Mouse (Mus musculus): ENCODE data around the gene Zfpm1.
"Not testable (repeated sequence)": the region's sequence is repeated elsewhere in the genome, so short reads cannot be mapped to it uniquely, and the experiment has no call there.

Zfpm1 gene

DNA sequence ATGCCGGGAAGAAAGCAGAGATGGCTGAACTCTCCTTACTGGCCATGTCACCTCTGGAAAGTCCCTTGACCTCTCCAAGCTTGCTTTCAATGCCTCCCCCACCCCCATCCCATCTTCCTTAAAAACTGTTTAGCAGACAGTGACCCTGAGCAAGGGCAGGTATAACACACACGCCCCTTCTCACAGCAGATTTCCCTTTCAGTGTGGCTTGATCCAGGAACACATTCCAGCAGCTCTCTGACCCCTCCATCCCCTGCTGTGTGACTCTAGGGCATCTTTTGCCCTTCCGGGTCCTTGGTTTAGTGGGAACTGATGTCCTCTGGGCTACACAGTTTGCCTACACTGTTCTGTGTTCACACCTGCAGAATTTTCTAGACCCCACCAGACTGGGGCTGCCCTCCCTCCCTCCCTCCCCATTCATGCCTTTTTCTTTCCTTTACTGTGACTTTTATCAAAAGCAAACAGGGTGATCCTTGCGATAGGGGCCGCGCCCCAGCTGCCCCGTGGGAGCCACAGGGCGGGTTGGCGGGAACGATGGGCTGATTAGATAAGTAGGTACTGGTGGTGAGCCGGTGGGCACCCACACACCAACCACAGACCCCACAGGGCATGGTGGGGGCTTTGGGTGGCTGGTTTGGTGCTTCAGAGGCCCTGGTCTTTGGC is 37.2 kb downstream of the Zfpm1 start:
- in situ Hi-C loops (cut with MboI; ENCODE audit: unreplicated experiment in 2 of 2), result no loop called here

DNA sequence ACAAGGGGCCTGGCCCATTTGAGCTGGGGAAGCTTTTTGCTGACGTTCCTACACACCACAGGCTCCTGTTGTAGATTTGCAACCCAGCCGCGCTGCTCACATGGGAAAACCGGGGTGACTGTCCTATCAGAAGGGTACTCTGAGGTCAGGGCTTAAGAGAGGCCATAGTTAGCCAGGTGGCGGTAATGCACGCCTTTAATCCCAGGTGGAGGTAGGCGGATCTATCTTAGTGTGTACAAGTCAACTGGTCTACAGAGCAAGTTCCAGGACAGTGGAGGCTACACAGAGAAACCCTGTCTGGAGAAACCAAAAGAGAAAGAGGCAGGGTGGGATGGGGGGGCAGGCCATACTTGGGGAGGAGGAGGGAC is 37.8 kb downstream of the Zfpm1 start:
- in situ Hi-C loops (cut with MboI; ENCODE audit: unreplicated experiment in 2 of 2), result no loop called here

DNA sequence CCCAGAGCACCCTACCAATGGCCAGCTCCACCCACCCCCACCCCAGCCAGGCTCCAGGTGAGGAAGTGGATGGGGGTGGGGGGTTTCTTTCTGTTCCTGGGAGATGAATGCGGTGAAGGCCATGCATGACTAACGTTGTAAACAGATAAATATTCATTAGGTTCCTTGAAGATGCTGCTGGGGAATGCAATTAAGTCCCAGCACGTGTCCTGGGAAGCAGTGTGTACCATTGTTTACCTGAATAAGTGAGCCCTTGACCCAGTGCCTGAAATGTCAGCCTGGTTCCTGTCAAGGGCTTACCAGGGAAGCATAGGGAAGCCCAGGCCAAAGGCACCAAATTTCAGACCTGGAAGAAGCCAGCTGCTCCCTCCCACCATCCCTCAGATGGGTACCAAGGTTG is 38.6 kb downstream of the Zfpm1 start:
- in situ Hi-C loops (cut with MboI; ENCODE audit: unreplicated experiment in 2 of 2), result no loop called here

DNA sequence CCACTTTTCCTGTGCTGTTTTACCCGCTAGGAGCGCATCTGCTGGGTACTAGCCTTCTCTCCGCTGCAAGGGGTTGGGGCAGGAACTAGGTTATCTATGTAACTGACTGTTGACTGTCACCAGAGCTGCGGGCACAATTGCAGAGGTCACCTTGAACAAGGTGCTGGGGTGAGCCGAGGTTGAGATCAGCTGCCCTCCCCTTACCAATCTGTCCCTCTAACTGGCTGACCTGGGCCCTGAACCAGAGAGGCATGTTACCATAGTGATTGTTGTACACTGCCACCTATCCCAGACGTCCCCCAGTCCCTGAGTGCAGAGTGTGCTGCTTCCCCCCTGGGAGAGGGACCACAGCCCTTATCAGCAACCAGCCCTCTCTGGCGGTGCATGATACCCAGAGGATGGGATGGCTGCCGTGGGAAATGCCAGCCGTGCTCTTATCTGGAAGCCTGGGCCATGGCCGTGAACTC is 39.5 kb downstream of the Zfpm1 start:
- in situ Hi-C loops (cut with MboI; ENCODE audit: unreplicated experiment in 2 of 2), result no loop called here

DNA sequence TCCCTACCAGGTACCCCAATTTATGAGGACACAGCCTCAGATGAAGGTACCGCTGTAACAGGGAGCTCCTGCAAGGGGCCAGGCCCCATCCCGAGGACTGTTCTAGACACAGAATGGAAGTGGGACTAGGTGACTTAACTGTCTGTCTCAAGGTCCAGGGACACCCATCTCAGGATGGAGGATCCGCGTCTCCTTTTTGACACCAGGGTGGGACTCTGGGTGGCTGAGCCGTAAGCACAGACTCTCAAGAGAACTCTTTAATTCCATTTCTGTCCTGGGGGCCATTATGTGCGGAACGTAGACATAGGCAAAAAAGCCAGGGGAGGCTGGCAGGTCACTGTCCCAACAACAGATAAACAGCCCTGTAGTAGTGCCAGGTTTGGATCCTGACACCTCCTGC is 40.2 kb downstream of the Zfpm1 start:
- in situ Hi-C loops (cut with MboI; ENCODE audit: unreplicated experiment in 2 of 2), result no loop called here

- in situ Hi-C loops (cut with MboI; ENCODE audit: unreplicated experiment in 2 of 2), result no loop called here
These were observed 40.9 kb downstream of the Zfpm1 start for GRCm38 (mm10) chr8:122322792-122323191.

GRCm38 (mm10) chr8:122323951-122324402 is 42.0 kb downstream of the Zfpm1 start:
- in situ Hi-C loops (cut with MboI; ENCODE audit: unreplicated experiment in 2 of 2), result not testable (repeated sequence)

DNA sequence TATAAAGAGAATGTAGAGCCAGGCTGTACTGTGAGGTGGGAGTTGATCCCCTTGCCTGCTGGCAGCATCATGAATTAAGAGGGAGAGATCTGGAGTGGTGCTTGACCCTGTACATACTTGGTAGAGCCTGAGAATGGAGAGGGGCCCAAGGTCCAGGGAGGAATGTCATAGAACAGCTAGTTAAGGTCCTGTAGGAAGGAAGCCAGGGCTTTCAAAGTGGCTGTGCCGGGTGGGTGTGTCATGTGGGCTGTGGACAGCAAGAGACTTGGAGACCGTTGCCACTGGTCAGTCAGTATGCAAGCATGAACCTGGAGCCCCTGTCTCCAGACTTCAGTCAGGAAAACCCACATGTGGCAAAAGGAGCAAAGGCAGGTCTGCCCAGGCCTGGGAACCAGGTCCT is 43.3 kb downstream of the Zfpm1 start:
- in situ Hi-C loops (cut with MboI; ENCODE audit: unreplicated experiment in 2 of 2), result no loop called here

- in situ Hi-C loops (cut with MboI; ENCODE audit: unreplicated experiment in 2 of 2), result no loop called here
These were observed 44.2 kb downstream of the Zfpm1 start for GRCm38 (mm10) chr8:122326114-122326542.

DNA sequence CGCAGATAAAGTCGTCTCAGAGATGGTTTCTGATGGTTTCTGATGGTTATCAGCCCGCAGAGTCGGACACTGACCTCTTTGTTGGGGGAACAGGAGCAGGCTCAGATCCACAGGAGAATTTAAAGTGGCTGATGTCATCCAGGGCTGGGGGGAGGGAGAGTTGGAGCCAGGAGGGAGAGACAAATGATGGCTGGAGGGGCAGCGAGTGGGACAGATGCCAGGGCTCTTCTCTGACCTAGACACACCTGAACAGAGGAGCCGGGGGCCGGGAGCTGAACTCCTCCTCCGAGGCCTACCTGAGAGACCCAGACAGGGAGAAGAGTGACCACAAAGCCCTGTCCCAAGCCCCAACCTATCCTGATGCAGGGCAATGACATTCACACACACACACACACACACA is 47.1 kb downstream of the Zfpm1 start:
- in situ Hi-C loops (cut with MboI; ENCODE audit: unreplicated experiment in 2 of 2), result no loop called here

DNA sequence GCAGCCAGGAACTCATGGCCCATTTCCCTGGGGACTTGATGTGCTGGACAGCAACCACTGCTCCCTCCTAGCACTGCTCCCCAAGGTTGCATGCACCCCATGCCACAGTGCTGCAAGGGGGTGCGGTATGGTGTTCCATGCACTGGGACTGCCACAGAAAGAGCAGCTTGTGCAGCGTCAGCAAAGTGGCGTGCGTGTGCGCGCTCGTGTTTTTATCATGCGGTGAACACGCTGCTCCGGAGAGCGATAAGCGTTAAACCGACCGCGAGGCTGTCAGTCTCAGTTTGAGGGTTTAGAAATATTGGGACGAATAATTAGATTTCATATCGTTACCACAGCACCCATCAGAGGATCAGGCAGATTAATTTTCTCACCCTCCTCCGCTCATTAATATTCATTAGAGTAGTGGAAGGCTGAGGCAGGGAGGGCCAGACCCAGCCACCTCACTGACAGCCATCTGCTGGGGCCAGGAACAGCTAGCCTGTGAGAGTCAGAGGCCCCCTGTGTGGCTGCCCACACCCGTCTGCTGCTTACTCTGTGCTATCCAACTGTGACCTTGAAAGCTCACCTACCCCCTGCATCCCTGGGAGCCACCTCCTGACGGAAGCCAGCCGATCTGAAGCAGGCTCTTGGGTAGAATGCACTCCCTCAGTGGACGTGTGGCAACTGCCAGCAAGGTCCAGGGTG is 47.8 kb downstream of the Zfpm1 start:
- in situ Hi-C loops (cut with MboI; ENCODE audit: unreplicated experiment in 2 of 2), result loop anchor here (5.0 to 10.0 kb wide), 4 partner anchors 38 to 165 kb away; no protein-coding TSS in a partner anchor

DNA sequence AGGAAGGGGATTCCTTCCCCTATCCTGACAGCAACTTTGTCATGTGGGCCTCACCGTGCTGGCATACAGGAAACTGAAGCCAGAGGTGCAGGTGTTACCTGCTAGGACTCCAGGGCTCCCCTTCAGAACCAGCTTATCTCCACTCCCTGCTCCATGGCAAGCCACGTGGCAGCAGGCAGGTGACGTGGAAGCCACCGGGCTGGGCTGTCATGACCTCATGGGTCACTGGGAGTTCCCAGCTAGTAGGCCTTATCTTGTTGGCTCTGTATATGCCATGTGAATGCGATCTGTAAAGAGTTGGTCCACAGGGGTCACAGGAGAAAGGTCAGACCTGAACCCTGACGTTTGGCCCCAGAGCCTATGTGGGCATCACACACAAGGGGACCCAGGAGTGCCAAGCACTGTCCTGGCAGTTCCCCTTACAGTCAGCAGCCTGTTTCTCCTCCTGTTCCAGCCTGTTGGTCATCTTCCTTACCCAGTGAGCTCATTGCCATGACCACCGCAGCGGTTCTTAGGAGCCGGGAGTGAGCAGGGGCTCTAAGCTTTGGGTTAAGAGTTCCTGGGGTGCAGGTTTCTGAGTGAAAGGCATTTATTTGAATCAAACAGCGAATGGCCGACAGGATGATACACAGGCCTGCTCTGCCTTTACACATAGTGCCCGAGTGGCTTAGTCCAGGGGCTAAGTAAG is 48.6 kb downstream of the Zfpm1 start:
- in situ Hi-C loops (cut with MboI; ENCODE audit: unreplicated experiment in 2 of 2), result loop anchor here (5.0 to 10.0 kb wide), 4 partner anchors 37 to 166 kb away; no protein-coding TSS in a partner anchor

- in situ Hi-C loops (cut with MboI; ENCODE audit: unreplicated experiment in 2 of 2), result loop anchor here (5.0 to 10.0 kb wide), 4 partner anchors 36 to 166 kb away; no protein-coding TSS in a partner anchor
These were observed 49.2 kb downstream of the Zfpm1 start for GRCm38 (mm10) chr8:122331134-122331523.

DNA sequence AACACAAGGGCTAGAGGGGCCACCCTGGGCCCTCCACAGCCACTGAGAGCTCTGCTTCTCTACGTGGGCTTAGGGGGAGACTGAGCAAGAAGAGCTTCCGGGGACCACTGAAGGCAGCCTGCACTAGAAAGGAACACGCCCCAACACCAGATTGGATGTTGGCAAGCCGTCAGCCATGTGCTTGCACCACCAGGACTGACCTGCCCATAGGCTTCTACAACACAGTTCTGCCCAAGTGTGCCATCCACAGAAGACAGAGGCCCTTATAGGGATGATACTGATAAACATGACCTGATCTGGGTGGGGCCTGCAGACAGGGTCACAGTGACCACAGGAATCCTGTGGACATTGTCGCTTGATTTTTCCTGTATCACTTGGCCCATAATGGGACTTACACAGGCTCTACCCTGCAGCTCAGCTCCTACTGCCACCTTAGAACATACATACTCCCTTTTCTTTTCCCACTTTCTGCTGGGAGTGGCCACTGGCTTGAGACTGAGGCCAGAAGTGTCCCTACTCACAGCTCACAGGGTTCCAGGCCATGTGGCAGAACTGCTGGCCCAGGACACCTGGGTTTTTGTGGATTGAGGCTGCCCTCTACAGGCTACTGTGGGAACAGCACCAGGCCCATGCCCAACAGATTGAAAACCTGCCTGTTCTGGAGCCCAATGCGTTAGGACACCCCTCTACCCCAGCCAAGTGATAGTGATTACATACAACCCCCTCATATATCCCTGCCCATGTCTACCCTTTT is 51.0 kb downstream of the Zfpm1 start:
- in situ Hi-C loops (cut with MboI; ENCODE audit: unreplicated experiment in 2 of 2), result loop anchor here (5.0 to 10.0 kb wide), 4 partner anchors 34 to 168 kb away; no protein-coding TSS in a partner anchor

DNA sequence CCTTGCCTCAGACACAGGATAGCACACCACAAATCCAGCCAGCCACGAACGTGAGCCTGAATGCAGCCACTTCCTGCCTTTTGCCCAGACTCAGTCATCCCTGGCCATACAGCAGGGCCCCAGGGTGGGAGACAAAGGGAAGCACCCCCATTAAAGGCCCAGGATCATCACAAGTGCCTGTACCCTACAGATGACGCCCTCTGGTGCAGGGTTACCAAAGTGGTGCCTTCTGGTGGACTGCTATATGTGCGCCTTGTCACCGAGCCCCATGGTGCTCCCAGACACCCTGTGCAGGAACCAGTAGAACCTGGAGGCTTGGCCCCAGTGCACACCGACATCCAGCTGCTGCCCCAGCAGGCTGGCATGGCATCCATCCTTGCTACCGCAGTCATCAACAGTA is 51.6 kb downstream of the Zfpm1 start:
- in situ Hi-C loops (cut with MboI; ENCODE audit: unreplicated experiment in 2 of 2), result loop anchor here (5.0 to 10.0 kb wide), 4 partner anchors 34 to 169 kb away; no protein-coding TSS in a partner anchor

- in situ Hi-C loops (cut with MboI; ENCODE audit: unreplicated experiment in 2 of 2), result loop anchor here (5.0 to 10.0 kb wide), 4 partner anchors 32 to 170 kb away; no protein-coding TSS in a partner anchor
These were observed 53.0 kb downstream of the Zfpm1 start for GRCm38 (mm10) chr8:122334791-122335490.

GRCm38 (mm10) chr8:122335638-122336250 is 53.8 kb downstream of the Zfpm1 start:
- in situ Hi-C loops (cut with MboI; ENCODE audit: unreplicated experiment in 2 of 2), result loop anchor here in 1 of 2 experiments (10.0 kb wide), 1 partner anchor 171 kb away; no protein-coding TSS in a partner anchor

DNA sequence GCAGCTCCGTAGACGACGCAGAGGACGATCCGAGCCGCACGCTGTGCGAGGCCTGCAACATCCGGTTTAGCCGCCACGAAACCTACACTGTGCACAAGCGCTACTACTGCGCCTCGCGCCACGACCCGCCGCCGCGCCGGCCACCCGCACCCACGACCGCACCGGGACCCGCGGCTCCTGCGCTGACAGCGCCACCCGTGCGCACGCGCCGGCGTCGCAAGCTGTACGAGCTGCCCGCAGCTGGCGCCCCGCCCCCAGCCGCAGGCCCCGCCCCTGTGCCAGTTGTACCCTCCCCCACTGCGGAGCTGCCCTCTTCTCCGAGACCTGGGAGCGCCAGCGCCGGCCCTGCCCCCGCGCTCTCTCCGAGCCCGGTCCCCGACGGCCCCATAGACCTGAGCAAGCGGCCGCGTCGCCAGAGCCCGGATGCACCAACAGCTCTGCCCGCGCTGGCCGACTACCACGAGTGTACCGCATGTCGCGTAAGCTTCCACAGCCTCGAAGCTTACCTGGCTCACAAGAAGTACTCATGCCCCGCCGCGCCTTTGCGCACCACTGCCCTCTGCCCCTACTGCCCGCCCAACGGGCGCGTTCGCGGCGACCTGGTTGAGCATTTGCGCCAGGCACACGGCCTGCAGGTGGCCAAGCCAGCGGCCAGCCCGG is 54.4 kb downstream of the Zfpm1 start:
- in situ Hi-C loops (cut with MboI; ENCODE audit: unreplicated experiment in 2 of 2), result loop anchor here in 1 of 2 experiments (10.0 kb wide), 1 partner anchor 172 kb away; no protein-coding TSS in a partner anchor

DNA sequence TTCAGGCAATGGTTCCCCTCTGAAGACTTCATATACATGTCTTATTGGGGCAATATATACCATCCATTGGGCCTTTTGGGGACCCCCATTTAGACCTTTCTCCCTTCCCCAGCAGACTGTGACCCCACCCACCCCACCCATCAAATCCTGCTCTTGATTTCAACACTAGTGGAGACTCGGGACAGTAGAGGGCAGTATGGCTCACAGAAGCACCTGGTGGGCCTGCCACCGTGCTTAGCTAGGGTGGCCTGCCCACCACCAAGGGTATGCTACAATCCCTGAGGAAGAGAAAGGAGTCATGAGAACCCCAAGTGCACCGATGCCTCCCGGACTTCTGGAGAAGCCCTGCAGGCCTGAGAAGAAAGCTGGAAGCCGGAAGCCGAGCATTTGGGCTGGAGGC is 56.9 kb downstream of the Zfpm1 start:
- in situ Hi-C loops (cut with MboI; ENCODE audit: unreplicated experiment in 2 of 2), result loop anchor here in 1 of 2 experiments (10.0 kb wide), 1 partner anchor 174 kb away; no protein-coding TSS in a partner anchor

Measured in v-Abl transformed pro-B cells (cell line).